Mouse (Mus musculus): Measurements from ENCODE around the gene Grip2.
A peak's percentile ranks its signal among the peaks of the same experiment; 100 is the strongest.

Gene Grip2

GRCm38 (mm10) chr6:91795640-91796039 lies 31.4 kb downstream of the Grip2 start:
- no peak for DNase-seq (ENCODE audit: low spot score)

DNA sequence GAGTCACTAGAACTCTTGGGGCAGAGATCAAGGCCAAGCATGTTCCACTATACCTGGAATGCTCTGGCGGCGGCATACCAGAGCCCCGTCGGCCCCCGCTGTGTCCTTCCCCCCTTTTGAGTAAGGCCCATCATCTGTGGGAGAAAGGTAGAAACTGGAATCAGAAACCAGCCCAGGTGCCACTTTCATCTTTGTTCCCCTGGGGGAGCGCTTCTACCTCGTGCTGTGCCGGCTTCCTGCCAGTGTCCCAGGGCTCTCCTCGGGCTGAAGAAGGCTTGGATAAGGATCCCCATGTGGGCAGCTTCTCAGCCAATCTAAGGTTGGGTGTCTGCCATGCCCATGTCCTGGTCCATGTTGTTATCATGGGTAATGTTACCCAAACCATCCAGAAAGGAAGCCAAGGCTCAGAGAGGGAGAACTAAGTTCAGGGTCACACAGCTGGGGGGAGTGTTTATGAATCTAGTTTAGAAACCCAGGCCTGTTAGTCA lies 38.7 kb downstream of the Grip2 start:
- no peak for DNase-seq (ENCODE audit: low spot score)

DNA sequence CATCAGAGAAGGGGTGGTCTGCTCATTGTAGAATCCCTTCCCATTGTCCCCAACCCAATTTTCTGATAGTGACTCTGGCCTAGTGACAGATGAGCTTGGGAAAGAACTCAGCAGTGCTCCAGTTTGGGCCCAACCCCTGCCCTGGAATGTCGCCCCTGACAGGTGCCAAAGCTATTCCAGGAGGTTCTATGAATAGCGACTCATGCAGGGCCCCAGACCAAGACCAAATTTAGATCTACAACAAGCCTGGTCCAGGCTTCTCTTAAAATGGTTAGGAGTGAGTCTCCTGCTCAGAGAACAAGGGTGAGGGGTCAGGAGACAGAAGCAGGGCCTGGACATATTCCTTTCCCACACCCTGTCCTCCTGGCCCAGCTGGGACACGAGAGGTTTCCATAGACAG lies 42.0 kb downstream of the Grip2 start:
- DNase-seq (ENCODE audit: low spot score): no peak

GRCm38 (mm10) chr6:91779206-91779605 lies 47.8 kb downstream of the Grip2 start:
- no peak for DNase-seq (ENCODE audit: low spot score)

DNA sequence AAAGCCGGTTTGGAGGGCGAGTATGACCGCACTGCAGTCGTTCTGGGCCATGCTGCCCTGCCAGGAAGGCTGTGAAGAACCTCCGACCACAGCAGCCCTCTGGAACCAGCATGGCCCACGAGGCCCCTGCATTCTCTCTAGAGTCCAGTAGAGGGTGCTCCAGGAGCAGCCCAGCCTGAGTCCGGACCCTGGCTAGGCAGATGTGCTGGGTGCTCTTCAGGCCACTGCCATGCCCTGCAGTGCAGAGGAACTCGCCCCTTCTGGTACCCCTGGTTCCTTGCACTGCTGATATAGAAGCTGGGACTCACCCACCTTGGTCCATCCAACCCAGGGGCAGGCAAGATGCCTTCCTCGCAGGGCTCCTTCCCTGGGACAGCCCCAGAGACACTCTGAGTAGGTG lies 50.5 kb downstream of the Grip2 start:
- DNase-seq (ENCODE audit: low spot score): peak; percentile 86

DNA sequence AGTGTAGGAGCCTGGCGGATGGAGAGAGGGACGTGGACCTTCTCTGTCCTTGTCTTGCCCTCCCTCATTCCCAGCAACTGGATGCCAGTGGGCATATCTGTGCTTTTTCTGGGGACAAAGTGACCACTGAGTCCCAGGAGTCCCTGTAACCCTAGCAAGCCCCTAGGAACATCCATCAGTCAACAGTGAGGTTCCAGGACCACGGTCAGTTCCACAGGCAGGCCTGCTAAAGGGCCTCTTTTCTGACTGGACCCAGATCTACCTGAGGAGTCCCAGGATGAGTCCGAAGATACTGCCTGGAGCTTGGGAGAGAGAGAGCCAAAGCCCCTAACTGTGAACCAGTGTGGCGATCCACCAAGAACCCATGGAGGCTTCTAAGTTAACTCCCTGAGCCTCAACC lies 53.1 kb downstream of the Grip2 start:
- DNase-seq (ENCODE audit: low spot score): no peak

GRCm38 (mm10) chr6:91767550-91767949 lies 59.5 kb downstream of the Grip2 start:
- DNase-seq (ENCODE audit: low spot score): no peak

DNA sequence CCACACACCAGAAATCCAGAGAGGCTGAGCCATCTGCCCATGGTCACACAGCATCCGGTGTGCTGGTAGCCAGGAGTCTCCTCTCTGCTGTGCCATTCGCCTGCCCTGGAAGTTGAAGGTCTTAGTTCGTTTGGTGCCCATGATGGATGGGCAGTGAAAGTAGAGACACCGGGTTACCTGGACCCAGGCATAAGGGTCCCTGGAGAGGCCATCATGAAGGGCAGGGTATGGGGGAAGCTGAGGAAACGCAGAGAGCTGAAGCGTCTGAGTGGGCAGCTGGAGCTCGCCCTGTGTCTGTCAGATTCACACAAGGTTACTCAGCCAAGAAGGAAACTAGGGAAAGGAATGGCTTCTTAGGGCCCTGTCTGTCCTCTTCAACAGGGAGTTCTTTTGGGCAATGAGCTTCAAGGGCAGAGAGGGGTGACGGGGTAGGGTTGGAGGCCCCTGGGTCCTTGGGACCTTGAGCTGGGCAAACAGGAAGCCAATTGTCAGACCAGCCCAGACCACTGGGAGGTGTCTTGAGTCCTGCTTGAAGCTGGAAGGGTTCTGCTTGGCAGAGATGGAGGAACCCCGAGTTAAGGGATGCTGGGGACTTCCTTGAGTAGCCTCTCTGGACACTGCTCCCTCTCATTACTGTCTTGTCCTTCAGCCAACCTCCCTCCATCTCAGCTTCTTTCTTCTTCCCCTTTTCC lies 64.9 kb downstream of the Grip2 start:
- peak; percentile 22 for DNase-seq (ENCODE audit: low spot score)

- no peak for DNase-seq (ENCODE audit: low spot score)
Observed at GRCm38 (mm10) chr6:91754845-91755244, 72.2 kb downstream of the Grip2 start.

GRCm38 (mm10) chr6:91754098-91754497 lies 73.0 kb downstream of the Grip2 start:
- DNase-seq (ENCODE audit: low spot score): no peak

GRCm38 (mm10) chr6:91752884-91753283 lies 74.2 kb downstream of the Grip2 start:
- DNase-seq (ENCODE audit: low spot score): no peak

DNA sequence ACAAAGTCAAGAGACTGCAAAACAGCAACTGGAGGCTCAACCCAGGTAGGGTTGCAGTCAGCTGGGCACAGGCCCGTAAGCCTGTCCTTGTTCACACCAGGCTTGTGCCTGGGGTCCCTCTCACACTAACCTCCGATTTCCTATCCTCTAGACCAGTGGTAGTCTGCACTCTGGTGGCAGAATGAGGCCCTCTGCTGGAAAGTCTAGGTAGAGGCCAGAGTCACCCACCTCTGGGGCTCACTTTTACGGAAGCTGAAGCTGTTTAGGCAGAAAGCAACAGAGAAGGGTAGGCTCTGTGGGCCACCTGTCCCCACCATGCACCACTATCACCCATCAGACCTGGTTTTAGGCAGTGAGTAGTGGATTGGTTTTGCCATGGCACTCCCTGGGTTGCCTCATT lies 76.1 kb downstream of the Grip2 start:
- peak; percentile 43 for DNase-seq (ENCODE audit: low spot score)

DNA sequence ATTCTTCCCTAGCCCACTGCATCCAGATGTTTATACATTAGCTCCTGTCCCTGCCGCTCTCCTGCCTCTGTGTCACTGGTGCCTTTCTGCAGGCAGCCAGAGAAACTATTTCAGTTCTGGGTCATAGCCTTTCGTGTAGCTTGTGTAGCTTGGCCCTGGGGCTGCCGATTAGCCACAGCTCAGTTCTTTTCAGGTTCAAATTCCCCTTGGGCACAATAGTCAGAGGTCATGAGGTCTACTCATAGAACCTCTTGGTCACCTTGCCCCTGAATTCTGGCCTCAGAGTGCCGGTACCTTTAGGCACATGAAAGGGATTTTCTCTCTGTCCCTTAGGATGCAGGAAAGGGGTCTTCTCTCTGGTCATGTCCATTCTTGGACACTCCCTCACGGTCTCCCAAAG lies 80.3 kb downstream of the Grip2 start:
- no peak for DNase-seq (ENCODE audit: low spot score)

DNA sequence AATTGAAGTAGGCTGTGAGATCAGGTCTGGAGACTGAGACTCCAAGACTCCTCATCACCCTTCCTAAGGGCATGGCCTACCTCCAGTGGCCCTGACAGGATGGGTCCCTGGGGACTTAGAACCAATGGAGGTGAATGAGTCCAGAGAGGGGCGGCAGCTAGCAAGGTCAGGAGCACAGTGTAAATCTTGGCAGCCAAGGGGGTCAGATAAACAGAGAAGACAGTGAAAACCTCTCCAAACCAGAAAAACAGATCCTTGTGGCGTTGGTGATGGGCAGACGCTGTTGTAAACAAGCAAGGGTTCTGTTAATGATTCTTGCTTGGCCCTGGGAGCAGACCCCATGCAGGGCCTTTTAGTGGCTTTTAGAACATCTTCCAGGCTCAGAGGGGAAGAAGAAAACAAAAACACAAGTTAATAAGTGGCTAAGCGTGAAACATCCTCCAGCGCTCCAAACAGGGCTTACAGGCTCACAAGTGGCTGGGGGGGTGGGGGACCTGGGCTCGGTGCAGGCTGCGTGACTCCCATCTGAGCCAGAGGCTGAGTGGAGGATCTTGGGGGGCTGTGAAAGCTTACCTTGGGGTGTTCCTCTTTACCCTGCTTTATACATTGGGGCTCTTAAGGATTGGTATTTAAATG lies 81.0 kb downstream of the Grip2 start:
- no peak for DNase-seq (ENCODE audit: low spot score)

DNA sequence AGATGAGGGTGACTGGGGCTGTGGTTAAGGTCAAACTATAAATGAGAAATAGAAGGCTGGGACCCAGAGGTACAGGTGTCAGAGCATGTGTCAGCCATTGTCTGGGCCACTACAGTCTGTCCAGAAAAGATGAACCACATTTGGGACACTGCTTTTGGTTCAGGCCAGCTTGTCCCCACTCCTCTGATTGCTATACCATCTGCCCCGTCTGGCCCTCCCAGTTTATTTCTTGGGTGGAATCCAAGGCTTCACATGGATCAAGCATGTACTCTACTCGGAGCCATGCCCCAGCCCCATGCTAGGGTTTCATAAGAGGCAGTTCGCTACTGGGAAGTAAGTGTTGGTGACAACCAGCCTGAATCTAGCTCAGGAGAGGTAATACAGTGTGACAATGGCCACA lies 81.8 kb downstream of the Grip2 start:
- no peak for DNase-seq (ENCODE audit: low spot score)

GRCm38 (mm10) chr6:91743886-91744285 lies 83.2 kb downstream of the Grip2 start:
- no peak for DNase-seq (ENCODE audit: low spot score)

- DNase-seq (ENCODE audit: low spot score): no peak
Observed at GRCm38 (mm10) chr6:91742995-91743394, 84.1 kb downstream of the Grip2 start.

- no peak for DNase-seq (ENCODE audit: low spot score)
Observed at GRCm38 (mm10) chr6:91742466-91742865, 84.6 kb downstream of the Grip2 start.

GRCm38 (mm10) chr6:91741046-91741445 lies 86.0 kb downstream of the Grip2 start:
- DNase-seq (ENCODE audit: low spot score): peak; percentile 84

GRCm38 (mm10) chr6:91738058-91738457 lies 89.0 kb downstream of the Grip2 start:
- no peak for DNase-seq (ENCODE audit: low spot score)

DNA sequence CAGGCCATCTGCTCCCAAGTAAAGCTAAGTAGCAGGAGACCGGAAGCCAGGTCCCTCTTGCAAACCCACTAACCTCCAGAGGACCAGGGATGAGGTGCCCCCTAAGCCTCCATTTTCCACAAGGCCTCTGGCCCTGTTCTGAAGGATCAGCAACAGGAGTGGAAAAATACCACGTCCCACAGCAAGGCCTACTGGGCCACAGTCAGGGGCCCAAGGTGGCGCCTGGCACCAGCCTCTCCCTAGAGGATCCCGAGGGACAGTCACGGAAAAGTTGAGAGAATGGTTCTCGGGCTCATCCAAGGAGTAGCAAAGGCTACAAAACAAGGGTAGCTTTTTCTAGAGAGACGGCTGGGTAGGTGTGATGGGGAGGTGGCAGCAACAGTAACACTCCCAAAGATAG lies 89.6 kb downstream of the Grip2 start:
- no peak for DNase-seq (ENCODE audit: low spot score)

DNA sequence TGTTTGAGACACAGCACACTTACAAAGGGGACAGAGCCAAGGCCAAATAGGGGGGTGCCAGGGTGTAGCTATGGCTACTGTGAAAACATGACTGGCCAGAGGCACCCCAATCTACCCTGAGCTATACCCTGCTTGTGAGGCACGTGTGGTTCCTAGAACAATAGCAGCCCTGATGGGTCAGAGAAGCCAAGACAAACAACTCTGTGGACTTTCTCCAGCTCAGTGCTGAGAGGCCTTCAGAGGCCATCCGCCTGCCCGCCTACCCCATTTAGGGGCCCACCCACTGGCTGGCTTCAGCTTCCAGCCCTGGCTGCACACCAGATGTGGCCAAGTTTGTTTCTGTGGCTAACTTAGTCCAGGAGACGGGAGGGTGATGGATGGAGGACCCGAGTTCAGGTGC lies 90.6 kb downstream of the Grip2 start:
- no peak for DNase-seq (ENCODE audit: low spot score)

- no peak for DNase-seq (ENCODE audit: low spot score)
Observed at GRCm38 (mm10) chr6:91732138-91732537, 94.9 kb downstream of the Grip2 start.

DNA sequence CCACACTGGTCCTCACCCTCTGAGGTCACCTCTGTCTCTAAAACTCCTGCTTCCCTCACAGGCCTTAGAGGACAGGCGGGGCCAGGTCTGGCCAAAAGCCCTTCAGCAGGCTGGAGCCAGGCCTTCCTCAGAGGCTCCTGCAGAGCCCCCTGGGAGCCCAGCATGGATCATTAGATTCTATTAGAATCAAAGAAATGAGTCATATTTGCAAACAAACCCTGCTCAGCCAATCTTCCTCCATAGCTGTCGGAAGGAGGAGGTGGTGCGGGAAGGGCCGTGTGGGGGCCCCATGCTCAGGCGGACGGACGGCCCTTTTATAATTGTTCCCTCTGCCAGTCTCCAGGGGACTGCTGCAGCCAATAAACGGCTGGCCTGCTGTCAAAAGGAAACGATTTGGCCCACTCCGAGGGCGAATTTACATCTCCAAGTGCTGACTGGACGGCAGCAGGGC lies 97.3 kb downstream of the Grip2 start:
- peak; percentile 74 for DNase-seq (ENCODE audit: low spot score)

Data from retina, embryonic 14.5 days (tissue).